22 mouse cellular contexts compared by ENCODE assay signal in genomic region chr3:109420403-109420802, GRCm38 (mm10).
DNase-seq lines count a peak whose midpoint lies in the region; ATAC-seq and TF ChIP-seq lines count a peak whose summit lies in the region.
"Had no signal": no experiment of that assay in that cellular context is flagged by ENCODE, and none has a peak within 500 bp of the region (broad histone marks: within the 10 kb centered on the region; RNA-seq: fewer than 3 reads in every experiment).

No protein-coding gene starts in this region.

- H3K4me3 ChIP-seq in midbrain, embryonic 12.5 days, result no peak overlapping the region
- no peak overlapping the region for H3K4me3 ChIP-seq in midbrain, embryonic 11.5 days (ENCODE audit: low read depth, low read length)
- no peak overlapping the region for H3K4me3 ChIP-seq in neural tube, embryonic 12.5 days
- H3K4me3 ChIP-seq in neural tube, embryonic 14.5 days (ENCODE audit: low read depth, low read length), result no peak overlapping the region
- no peak overlapping the region for H3K4me3 ChIP-seq in heart, adult 2 months
- H3K4me3 ChIP-seq: embryonic facial prominence, embryonic 12.5 days; embryonic facial prominence, embryonic 15.5 days; heart, embryonic 10.5 days; heart, embryonic 13.5 days had no signal

- WGBS in midbrain, embryonic 12.5 days, result 68% methylated on average over 3 of the region's 3 CpGs
- WGBS in midbrain, embryonic 11.5 days, result 71% methylated on average over 3 of the region's 3 CpGs
- WGBS in neural tube, embryonic 12.5 days, result 44% methylated on average over 3 of the region's 3 CpGs
- WGBS in neural tube, embryonic 14.5 days, result 32% methylated on average over 3 of the region's 3 CpGs
- WGBS in heart, adult 2 months, result 64% methylated on average over 3 of the region's 3 CpGs

- no peak for TF ChIP-seq EP300 in heart, adult 2 months (IDR thresholded peaks at IDR 0.05; ENCODE audit: insufficient read depth, low read depth, low read length)

- no peak overlapping the region for H3K9ac ChIP-seq in midbrain, embryonic 12.5 days (replicated peaks)
- no peak overlapping the region for H3K9ac ChIP-seq in midbrain, embryonic 11.5 days (ENCODE audit: low read length)
- no peak overlapping the region for H3K9ac ChIP-seq in neural tube, embryonic 12.5 days
- H3K9ac ChIP-seq in neural tube, embryonic 14.5 days (replicated peaks; ENCODE audit: low read depth, low read length), result no peak overlapping the region
- no peak overlapping the region for H3K9ac ChIP-seq in heart, adult 2 months (ENCODE audit: low read depth, low read length)
- H3K9ac ChIP-seq: embryonic facial prominence, embryonic 12.5 days; embryonic facial prominence, embryonic 15.5 days; forebrain, postnatal 0 days; heart, embryonic 13.5 days; hindbrain, embryonic 14.5 days had no signal

- H3K4me2 ChIP-seq in midbrain, embryonic 12.5 days (replicated peaks), result no peak overlapping the region
- no peak overlapping the region for H3K4me2 ChIP-seq in midbrain, embryonic 11.5 days
- no peak overlapping the region for H3K4me2 ChIP-seq in neural tube, embryonic 12.5 days (replicated peaks)
- no peak overlapping the region for H3K4me2 ChIP-seq in neural tube, embryonic 14.5 days (ENCODE audit: low read depth, low read length)
- H3K4me2 ChIP-seq: embryonic facial prominence, embryonic 12.5 days; embryonic facial prominence, embryonic 15.5 days; heart, embryonic 13.5 days; hindbrain, embryonic 14.5 days had no signal

- no peaks in the 10 kb centered on the region for H3K27me3 ChIP-seq in midbrain, embryonic 12.5 days
- H3K27me3 ChIP-seq in midbrain, embryonic 11.5 days (ENCODE audit: control insufficient read depth, insufficient read depth, low read length), result no peaks in the 10 kb centered on the region
- H3K27me3 ChIP-seq in neural tube, embryonic 12.5 days (replicated peaks), result no peaks in the 10 kb centered on the region
- H3K27me3 ChIP-seq in neural tube, embryonic 14.5 days (ENCODE audit: control insufficient read depth, insufficient read depth, low read length), result no peaks in the 10 kb centered on the region
- H3K27me3 ChIP-seq in heart, adult 2 months (ENCODE audit: control insufficient read depth, insufficient read depth, low read length), result no peaks in the 10 kb centered on the region
- H3K27me3 ChIP-seq: embryonic facial prominence, embryonic 12.5 days; embryonic facial prominence, embryonic 15.5 days; heart, embryonic 13.5 days had no signal

- H3K79me2 ChIP-seq in heart, adult 2 months (replicated peaks; ENCODE audit: control insufficient read depth, insufficient read depth, low read length), result no peaks in the 10 kb centered on the region

- peak overlapping the region; percentile 43; the same call in 1 of the 2 replicates for H3K27ac ChIP-seq in midbrain, embryonic 12.5 days (replicated peaks)
- no peak overlapping the region for H3K27ac ChIP-seq in midbrain, embryonic 11.5 days (ENCODE audit: low read depth, low read length)
- H3K27ac ChIP-seq in neural tube, embryonic 12.5 days, result no peak overlapping the region
- no peak overlapping the region for H3K27ac ChIP-seq in neural tube, embryonic 14.5 days (ENCODE audit: low read depth, low read length)
- no peak overlapping the region for H3K27ac ChIP-seq in heart, adult 2 months
- H3K27ac ChIP-seq: embryonic facial prominence, embryonic 12.5 days; embryonic facial prominence, embryonic 15.5 days; heart, embryonic 10.5 days; heart, embryonic 13.5 days; hindbrain, embryonic 14.5 days had no signal

- intact Hi-C loops in heart, adult 2 months (cut with DNase I), result loop anchor here (5.0 kb wide), 1 partner anchor 37 kb away; no protein-coding TSS in a partner anchor

- no peaks in the 10 kb centered on the region for H3K36me3 ChIP-seq in midbrain, embryonic 12.5 days
- no peaks in the 10 kb centered on the region for H3K36me3 ChIP-seq in midbrain, embryonic 11.5 days (ENCODE audit: control insufficient read depth, insufficient read depth, low read length)
- no peaks in the 10 kb centered on the region for H3K36me3 ChIP-seq in neural tube, embryonic 12.5 days
- H3K36me3 ChIP-seq in neural tube, embryonic 14.5 days (ENCODE audit: control insufficient read depth, insufficient read depth, low read length), result no peaks in the 10 kb centered on the region
- H3K36me3 ChIP-seq in heart, adult 2 months (ENCODE audit: control insufficient read depth, insufficient read depth, low read length), result no peaks in the 10 kb centered on the region
- H3K36me3 ChIP-seq: embryonic facial prominence, embryonic 12.5 days; embryonic facial prominence, embryonic 15.5 days; heart, embryonic 10.5 days; heart, embryonic 13.5 days had no signal

- H3K9me3 ChIP-seq in midbrain, embryonic 12.5 days, result no peaks in the 10 kb centered on the region
- H3K9me3 ChIP-seq in midbrain, embryonic 11.5 days (ENCODE audit: control insufficient read depth, low read length), result no peaks in the 10 kb centered on the region
- no peaks in the 10 kb centered on the region for H3K9me3 ChIP-seq in neural tube, embryonic 12.5 days
- no peaks in the 10 kb centered on the region for H3K9me3 ChIP-seq in neural tube, embryonic 14.5 days (ENCODE audit: control insufficient read depth, low read length)
- H3K9me3 ChIP-seq: embryonic facial prominence, embryonic 12.5 days; embryonic facial prominence, embryonic 15.5 days; heart, embryonic 10.5 days; heart, embryonic 13.5 days had no signal

- TF ChIP-seq POLR2A in heart, adult 2 months (IDR thresholded peaks at IDR 0.05; ENCODE audit: insufficient read depth, low read depth, low read length), result no peak

- ATAC-seq in midbrain, embryonic 12.5 days (ENCODE audit: low FRiP score, low read depth), result no peak
- no peak for ATAC-seq in midbrain, embryonic 11.5 days (ENCODE audit: low FRiP score)
- ATAC-seq in neural tube, embryonic 12.5 days (ENCODE audit: low FRiP score, low read depth), result peak; percentile 22; the same call in 1 of the 2 replicates
- peak; percentile 38; the same call in 1 of the 2 replicates for ATAC-seq in neural tube, embryonic 14.5 days (ENCODE audit: low read depth)

- DNase-seq in midbrain, embryonic 11.5 days (ENCODE audit: low spot score, missing footprints), result no peak
- no peak for DNase-seq in neural tube, embryonic 10.5 days (ENCODE audit: extremely low spot score, low spot score)
- DNase-seq in heart, adult 2 months, result no peak
- no peak for DNase-seq in adrenal gland, postnatal 10 days
- DNase-seq: adrenal gland, adult 8-10 months; adrenal gland, postnatal 36 days; cerebellum, adult 11 months; cerebellum, adult 2 months; cerebellum, adult 9-11 months; cerebellum, postnatal 25 days; forebrain, postnatal 0 days; gastrocnemius, postnatal 25 days; heart, postnatal 14 days; heart, postnatal 4 days had no signal

- peaks cover 11% of the 10 kb centered on the region; the same call in 1 of the 2 replicates for H3K4me1 ChIP-seq in midbrain, embryonic 12.5 days
- no peaks in the 10 kb centered on the region for H3K4me1 ChIP-seq in midbrain, embryonic 11.5 days (ENCODE audit: control insufficient read depth, insufficient read depth, low read length)
- H3K4me1 ChIP-seq in neural tube, embryonic 12.5 days, result no peaks in the 10 kb centered on the region; the same call in 1 of the 2 replicates
- H3K4me1 ChIP-seq in neural tube, embryonic 14.5 days (ENCODE audit: control insufficient read depth, insufficient read depth, low read length), result no peaks in the 10 kb centered on the region; the same call in 1 of the 2 replicates
- peaks cover 3% of the 10 kb centered on the region for H3K4me1 ChIP-seq in heart, adult 2 months (ENCODE audit: control insufficient read depth, insufficient read depth, low read length)
- H3K4me1 ChIP-seq: embryonic facial prominence, embryonic 12.5 days; heart, embryonic 10.5 days; heart, embryonic 13.5 days had no signal

- TF ChIP-seq CTCF in heart, adult 2 months (IDR thresholded peaks at IDR 0.05), result no peak

Comparison
In these comparisons a context has a peak if more than half of its experiments do, and no peak if none do; other contexts are left out.
1. ATAC-seq: peak in neural tube, embryonic 12.5 days (single experiment) and neural tube, embryonic 14.5 days (single experiment); none in midbrain, embryonic 12.5 days (single experiment) and midbrain, embryonic 11.5 days (single experiment).